Mouse (Mus musculus) G1E (cell line): ENCODE results near the gene Polr2m.

Source experiments
- CTCF ChIP-seq: IDR thresholded peaks from 2 replicates; pipeline ENCODE4 v1.5.1; 2012; ENCODE audit warnings: low read depth, low read length, inconsistent platforms, mixed read lengths
- GATA1 ChIP-seq: IDR thresholded peaks from 2 replicates; pipeline ENCODE4 v1.6.1; 2012; ENCODE audit warnings: borderline replicate concordance, low read length, inconsistent platforms, mixed read lengths
- GATA2 ChIP-seq: IDR thresholded peaks from 2 replicates; pipeline ENCODE4 v1.6.1; 2012; ENCODE audit warnings: low read depth, low read length, inconsistent platforms, borderline replicate concordance
- POLR2AphosphoS5 ChIP-seq: IDR thresholded peaks from 2 replicates; pipeline ENCODE4 v1.6.1; 2012; ENCODE audit warnings: low read depth, low read length, inconsistent platforms; ENCODE audit not compliant: insufficient replicate concordance

DNA sequence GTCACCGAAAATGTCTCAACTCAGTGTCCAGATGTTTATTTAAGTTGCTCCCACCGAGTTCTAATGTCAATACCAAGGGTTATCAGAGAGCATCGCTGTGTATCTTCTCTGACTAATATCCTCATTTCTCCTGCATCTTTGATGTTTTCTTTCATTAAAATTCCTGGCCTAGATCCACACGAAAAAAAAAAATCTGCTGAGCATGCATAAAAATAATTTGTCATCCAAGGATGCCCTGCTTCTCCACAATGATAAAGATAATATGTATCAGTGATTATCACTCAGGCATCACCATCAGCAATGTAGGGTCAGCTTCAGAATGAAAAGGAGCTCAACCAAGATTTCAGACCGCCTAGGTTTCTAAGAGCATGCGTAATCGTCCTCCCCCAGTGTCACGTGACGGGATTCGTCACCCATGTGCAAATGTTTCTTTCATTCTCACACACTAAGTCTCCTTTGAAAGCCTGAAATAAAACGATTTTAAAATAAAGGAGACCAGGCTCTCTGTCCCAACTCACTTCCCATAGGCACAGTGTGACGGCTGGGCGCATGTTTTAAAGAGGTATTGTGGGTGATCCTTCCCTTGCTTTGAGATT lies 22.6 kb downstream of the Polr2m start:
- TF ChIP-seq CTCF (no peak), GATA1 (no peak), POLR2AphosphoS5 (no peak), GATA2 (no peak)
